Mouse (Mus musculus): ENCODE data around the gene Taok3. TPM values are rescaled to one million over a fixed set of nuclear protein-coding genes. Genes with fewer than 3 reads are reported as not detected.

The Taok3 gene
- total RNA-seq, 2 experiments from 2014 or later, result 4.4 to 5.8 TPM

DNA sequence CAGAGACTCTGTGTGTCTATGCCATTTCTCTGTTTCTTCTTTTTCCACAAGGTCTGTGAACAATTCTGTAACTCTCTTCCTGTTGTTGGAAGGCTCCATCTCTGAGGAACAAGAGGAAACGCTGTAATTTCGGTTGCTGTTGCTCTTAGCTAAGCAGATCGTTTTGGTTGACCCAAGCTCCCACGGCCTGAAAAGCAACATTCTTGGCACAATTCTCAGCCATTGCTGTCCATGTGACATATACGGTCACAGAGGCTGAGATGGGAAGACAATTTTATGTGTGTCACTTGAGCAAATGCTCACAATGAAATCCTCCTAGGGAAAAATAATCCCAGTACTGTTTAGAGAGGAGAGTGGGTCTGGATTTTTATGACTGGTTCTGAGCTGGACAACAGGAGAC is 62.0 kb downstream of the Taok3 start:
- DNase-seq, result no peak

DNA sequence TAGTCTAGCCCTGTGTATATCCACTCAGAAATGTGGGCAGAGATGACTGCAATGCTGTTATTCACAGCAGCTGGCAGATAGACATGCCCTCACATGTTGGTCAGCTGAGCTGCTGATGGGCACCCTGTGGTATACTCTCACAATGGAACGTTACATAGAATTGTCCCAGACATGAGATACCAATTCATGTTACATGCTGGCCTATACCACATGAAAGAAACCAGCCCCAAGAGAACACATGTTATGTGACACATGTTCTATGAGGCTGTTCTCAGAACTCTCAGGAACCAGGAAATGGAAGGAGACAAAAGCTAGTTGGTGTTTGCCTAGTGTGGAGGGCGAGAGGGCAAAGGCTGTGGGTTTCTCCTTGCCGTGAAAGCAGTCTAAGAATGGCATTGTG is 62.5 kb downstream of the Taok3 start:
- DNase-seq, result no peak

DNA sequence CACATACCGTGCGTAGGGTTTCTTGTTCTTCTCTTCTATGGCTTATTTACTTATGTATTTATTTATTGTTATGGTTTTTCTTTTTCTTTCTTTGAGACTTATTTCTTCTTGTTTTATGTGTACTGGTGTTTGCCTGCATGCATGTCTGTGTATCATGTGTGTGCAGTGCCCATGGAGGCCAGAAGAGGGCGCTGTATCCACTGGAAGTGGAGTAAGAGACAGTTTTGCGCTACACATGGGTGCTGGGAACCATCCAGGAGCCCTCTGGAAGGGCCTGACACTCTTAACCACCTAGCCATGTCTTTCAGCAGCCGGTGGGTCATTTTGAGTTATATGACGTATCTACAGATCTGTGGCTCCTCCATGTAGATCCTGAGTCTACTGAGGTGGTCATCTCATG is 64.9 kb downstream of the Taok3 start:
- DNase-seq, result no peak

DNA sequence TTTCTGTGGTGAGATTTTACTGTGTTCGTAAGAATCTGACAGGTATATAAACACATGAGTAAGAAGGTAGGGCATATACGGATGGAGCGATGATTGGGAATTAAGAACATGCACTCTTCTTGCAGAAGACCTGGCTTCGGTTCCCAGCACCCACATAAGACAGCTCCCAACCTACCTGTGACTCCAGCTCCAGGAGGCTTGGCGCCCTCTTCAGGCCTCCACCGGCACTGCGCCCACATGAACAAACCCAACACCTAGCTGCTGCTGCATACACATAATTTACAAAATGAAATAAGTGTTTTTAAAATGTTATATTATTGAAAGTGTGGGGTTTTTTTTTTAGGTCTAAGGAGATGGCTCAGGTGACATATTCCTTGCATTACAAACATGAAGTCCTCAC is 65.7 kb downstream of the Taok3 start:
- no peak for DNase-seq

- no peak for DNase-seq
Observed at GRCm38 (mm10) chr5:117192061-117192460, 72.1 kb downstream of the Taok3 start.

GRCm38 (mm10) chr5:117193748-117194147 is 73.8 kb downstream of the Taok3 start:
- no peak for DNase-seq

DNA sequence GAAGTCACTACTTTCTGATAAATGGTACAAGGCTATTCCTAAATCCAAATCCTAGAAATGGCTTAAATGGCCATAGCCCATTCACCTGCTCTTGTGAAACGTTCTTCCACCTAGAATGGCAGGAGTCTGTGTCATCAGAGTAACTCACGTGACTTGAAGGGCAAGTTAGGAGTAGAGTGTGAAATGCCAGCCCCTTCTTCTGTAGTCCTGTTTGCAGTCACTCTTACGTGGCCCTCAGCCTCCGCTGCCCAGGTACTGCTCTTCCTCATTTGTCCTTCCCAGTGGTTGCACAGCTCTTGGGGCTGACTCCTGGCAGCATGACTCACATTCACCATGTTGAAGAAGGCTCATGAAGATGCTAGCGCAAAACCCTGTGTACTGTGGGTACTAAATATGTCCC is 74.7 kb downstream of the Taok3 start:
- DNase-seq, result no peak

- DNase-seq, result no peak
Observed at GRCm38 (mm10) chr5:117196551-117196950, 76.6 kb downstream of the Taok3 start.

- DNase-seq, result no peak
Observed at GRCm38 (mm10) chr5:117198390-117198789, 78.5 kb downstream of the Taok3 start.

- no peak for DNase-seq
Observed at GRCm38 (mm10) chr5:117207286-117207685, 87.4 kb downstream of the Taok3 start.

GRCm38 (mm10) chr5:117214016-117214415 is 94.1 kb downstream of the Taok3 start:
- peak; percentile 9 for DNase-seq

- DNase-seq, result no peak
Observed at GRCm38 (mm10) chr5:117231059-117231458, 111.1 kb downstream of the Taok3 start.

GRCm38 (mm10) chr5:117236540-117236939 is 116.6 kb downstream of the Taok3 start:
- no peak for DNase-seq

DNA sequence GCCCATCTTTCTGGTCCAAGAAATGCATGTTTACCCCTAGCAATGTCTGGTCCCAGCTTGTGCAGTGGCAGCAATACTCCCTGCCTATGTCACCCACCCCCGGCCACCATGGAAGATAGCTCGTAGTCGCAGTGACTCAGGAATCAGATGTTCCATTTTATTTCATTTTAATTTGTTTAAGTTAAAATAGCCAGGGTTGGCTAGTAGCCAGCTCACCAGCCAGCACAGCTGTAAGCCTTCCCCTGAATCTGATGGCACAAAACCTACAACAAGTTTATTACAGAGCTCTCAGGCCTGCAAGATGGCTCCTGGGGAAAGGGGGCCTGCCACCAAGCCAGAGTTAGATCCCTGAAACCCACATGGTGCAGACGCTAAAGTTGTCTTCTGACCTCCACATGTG is 119.2 kb downstream of the Taok3 start:
- no peak for DNase-seq

DNA sequence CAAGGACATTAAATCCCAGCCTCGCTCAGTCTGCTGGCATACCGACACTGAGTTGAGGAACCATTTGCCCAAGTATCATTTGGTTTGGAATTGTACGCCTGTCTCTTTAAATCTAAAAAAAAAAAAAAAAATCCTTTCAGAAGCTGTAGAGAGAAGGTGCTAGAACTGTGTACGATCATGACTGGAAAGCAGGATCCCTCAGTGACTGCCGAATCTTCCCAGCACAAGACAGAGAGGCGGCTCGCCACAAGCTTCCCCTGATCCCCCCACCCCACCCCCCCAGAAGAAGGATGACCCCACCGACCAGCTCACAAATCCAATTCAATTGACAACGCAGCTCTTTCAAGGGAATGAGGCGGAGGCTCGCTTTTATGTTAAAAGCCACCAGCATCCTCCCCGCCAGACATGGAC is 120.4 kb downstream of the Taok3 start:
- no peak for DNase-seq

DNA sequence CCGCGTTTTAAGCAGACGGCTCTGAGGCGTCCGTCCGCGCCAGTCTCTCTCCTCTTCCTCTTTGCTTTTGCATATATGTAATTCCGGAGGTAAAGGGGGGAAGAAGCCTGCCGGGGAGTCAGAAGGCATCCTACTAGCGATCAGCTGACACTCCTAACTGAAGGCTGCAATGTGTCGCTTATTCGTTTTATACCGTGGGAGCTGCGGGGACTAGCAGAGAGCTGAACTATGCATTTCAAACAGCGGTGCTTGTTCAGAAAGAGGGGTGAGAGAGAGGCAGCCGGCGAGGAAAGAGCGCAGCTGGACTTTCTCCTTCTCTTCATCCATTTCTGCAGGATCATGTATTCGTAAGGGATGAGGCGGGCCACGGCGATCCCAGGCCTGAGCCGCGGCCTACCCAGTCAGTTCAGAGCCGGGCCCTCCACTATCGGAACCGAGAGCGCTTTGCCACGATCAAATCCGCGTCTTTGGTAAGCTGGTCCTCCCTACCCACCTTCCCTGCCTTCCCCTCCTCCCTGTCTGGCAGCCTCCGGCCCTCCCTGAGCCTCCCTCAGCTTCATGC is 120.9 kb downstream of the Taok3 start:
- DNase-seq, result no peak

GRCm38 (mm10) chr5:117241935-117242531 is 122.1 kb downstream of the Taok3 start:
- DNase-seq, result no peak

GRCm38 (mm10) chr5:117242671-117243478 is 122.9 kb downstream of the Taok3 start:
- DNase-seq, result no peak

DNA sequence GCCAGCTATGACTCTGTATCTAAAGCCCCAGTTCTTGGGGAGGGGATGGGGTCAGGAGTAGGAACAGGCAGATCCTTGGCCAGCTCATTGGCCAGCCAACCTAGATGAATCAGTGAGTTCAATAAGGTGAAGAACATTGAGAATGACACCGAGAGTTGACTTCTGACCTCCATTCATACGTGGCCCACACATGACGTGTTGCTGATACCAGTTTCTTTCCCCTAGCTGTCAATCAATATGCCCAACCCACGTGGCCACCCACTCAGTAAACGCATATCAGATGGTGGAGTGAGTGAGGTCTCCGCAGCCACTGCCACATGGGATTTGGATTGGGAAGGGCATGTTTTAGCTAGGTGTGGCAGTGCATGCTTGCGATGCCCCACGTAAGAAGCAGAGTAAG is 125.2 kb downstream of the Taok3 start:
- DNase-seq, result no peak

DNA sequence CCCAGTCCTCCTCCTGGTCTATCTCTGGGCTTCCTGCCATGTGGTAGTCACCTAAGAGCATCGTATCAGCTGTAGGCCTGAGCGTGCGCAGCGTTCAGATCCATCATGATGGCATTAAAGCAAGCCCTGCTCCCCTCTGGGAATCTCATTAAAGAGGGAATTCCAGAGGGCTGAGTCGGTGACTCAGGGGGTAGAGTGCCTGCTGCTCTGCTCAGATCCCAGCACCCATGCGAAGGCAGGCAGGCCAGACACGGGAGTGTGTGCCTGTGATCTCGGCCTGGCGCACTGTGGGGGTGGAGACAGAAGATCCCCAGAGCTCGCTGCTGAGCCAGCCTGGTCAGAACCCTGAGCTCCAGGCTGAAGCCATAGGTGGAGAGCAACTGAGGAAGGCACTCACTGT is 128.4 kb downstream of the Taok3 start:
- no peak for DNase-seq

DNA sequence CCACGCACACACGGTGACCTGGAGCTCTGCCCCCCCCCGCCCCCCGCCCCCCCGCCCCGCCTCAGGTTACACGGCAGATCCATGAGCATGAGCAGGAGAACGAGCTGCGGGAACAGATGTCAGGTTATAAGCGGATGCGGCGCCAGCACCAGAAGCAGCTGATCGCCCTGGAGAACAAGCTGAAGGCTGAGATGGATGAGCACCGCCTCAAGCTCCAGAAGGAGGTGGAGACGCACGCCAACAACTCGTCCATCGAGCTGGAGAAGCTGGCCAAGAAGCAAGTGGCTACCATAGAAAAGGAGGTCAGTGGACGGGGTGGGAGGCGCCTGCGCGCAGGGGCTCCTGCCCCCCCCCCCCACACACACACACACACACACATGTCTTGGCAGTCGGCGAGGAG is 130.9 kb downstream of the Taok3 start:
- DNase-seq, result no peak

GRCm38 (mm10) chr5:117251763-117252162 is 131.8 kb downstream of the Taok3 start:
- no peak for DNase-seq

DNA sequence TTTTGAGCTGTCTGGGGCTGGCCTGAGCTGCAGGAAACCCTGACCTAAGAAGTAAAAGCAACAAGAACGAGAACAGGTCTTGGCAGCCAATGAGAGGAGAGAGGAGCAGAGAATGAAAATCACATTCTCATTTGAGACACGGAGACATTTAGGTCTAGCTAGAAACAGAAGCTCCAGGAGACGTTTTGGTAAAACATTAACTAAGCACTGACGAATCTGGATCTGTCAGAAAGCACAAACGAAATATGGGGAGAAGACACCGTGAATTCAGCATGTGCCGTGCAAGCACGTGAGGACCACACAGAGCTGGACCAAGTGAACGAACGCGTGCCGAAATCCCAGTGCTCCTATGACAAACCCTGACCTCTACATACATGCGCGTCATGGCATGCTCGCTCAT is 138.3 kb downstream of the Taok3 start:
- no peak for DNase-seq

GRCm38 (mm10) chr5:117263566-117263965 is 143.6 kb downstream of the Taok3 start:
- no peak for DNase-seq
